Mouse (Mus musculus): ENCODE data around the gene Gm10439.
"Not testable (repeated sequence)": the region's sequence is repeated elsewhere in the genome, so short reads cannot be mapped to it uniquely, and the experiment has no call there.

DNA sequence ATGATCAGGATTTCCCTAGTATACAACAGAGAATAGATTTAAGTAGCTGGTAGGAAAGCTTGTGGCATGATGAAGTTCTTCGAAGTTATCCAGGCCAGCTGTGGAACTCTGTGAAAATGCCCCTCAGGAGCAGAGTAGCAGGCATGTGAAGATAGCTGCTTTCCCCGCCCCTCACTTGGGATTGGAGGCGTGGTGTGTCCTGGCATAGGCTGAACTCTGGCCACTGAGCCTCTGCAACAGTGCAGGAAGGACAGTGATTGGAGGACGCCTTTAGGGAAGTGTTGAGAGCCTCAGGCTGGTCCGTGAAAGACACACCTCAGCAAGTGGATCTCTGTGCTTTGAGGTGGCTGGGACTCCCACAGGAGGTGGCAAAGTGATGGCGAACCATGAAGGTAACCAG lies at the start of gene Gm10439:
- TF ChIP-seq GATA1, TAL1 (IDR thresholded peaks at IDR 0.05; ENCODE audit: low read length): not testable (repeated sequence)

Measured in erythroblast, embryonic 14.5 days (primary cell).